Mouse (Mus musculus): ENCODE data around the gene Fth1.

The Fth1 gene

DNA sequence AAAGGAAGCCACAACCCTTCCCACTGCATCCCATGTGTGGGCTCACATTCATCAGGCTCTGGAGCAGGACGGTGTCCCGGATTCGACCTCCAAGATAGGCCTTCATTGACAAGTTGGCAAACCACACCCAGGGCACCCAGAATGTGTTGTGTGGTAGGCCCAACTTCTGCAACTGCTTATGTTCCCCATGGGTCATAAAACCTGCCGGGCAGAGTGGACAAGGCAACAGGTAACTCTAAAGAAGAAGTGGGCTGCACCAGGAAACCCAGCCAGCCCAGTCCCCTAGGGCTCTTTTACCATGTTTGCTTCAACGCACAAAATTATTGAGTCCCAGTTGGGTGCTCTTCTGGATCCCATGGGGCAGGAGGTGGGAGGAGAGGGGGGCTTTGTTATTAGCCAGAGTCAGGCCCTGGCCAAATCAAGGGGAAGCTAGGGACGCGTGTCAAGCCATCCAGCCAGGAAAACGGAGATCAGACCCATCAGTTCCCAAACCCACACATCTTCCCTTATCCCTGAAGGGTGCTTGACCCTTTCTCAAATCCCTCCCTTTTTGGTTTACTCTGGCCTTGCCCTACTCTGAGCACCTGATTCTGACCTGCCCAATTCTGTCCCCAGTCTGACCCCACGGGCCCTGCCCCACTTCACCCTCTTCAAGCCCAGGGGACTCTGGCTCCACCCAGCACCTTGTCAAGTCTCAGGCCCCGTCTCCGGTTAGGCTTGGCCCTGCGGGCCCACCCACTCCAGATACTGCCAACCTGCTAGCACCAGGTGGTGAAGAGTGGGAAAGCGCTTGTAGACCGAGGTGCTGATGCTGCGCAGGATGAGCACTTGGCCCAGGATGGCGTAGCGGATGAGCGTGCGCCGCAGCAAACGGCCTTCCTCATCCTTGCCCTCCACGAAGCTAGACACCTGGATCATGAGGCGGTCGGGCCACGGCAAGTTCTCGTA lies 11.9 kb downstream of the Fth1 start:
- DNase-seq (ENCODE audit: low spot score): no peak

DNA sequence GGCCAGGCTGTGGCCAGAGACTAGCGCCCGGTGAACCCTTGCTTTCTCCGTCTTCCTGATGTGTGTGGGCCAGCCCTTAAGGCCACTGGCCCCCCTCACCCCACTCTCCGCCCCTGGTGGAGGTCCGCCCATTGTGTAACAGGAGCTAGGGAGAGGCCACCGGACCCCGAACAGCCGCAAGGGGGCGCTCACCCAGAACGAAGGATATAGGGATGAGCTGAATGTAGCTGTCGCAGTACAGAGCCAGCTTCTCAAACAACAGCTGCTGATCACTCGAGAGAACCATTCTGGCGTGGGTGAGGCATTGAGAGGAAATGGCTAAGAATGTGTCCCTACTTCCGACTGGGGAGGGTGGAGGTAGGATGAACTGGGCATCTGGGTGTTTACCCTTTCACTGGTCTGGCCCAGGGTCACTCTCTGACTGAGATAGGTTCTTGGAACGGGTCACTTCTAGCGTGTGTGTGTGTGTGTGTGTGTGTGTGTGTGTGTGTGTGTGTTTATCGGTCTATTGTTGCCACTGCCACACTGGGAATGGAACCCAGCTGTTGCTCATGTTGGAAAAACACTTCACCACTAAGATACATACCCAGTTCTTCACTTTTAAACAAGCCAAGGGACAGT lies 12.7 kb downstream of the Fth1 start:
- DNase-seq (ENCODE audit: low spot score): peak; percentile 62

DNA sequence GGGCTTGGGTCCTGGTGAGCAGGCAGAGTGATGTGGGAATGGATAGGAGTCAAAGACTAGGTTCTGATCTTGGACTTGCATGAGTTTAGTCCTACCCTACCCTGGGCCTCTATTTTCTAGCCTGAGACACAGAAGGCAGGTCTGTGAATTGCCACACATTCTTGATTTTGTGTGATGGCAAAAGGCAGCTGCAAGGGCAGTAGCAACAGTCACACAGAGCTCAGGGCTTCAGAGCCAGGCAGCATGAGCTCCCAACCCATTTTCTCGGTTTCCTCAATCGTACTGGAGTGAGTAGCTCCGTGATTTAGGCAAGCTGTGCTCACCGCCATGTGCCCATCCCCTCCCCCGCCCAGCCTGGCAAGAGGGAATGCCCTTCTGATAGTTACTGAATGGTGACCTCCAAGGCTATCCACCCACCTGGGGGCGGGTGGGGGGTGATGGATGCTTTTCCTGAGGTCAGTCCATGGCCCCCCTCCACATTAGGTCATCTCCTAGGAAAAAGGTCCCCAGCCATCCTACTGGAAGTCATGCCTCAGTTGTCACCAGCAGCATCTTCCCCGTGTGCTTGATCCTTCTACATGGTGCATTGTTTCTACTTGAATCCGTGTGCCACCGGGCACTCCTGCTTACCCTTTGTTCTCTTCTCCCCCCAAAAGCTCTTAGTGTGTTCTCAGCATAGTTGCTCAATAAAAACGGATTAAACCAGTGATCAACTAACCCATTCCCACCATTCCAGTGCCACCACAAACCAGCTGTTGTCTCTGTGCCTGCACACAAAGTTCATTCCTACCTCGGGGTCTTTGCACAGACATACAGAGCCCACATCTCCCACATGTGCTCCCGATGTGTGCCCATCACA lies 17.0 kb downstream of the Fth1 start:
- DNase-seq (ENCODE audit: low spot score): no peak

DNA sequence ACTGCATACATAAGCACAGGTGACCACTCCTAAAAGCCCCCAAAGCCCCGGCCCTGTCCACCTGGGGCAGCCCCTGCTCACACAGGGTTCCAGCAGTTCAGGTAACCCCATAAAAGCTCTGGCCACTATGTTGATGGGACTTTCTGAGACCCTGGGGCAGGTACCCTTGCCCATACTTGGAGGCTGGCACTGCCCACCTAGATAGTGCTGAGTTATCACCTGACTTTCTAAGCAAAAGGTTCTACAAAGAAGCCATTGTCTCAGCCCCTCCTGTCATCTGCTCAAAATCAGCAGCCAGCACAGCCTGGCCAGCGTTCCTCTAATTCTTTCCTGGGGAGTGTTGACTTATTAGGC lies 17.6 kb downstream of the Fth1 start:
- no peak for DNase-seq (ENCODE audit: low spot score)

DNA sequence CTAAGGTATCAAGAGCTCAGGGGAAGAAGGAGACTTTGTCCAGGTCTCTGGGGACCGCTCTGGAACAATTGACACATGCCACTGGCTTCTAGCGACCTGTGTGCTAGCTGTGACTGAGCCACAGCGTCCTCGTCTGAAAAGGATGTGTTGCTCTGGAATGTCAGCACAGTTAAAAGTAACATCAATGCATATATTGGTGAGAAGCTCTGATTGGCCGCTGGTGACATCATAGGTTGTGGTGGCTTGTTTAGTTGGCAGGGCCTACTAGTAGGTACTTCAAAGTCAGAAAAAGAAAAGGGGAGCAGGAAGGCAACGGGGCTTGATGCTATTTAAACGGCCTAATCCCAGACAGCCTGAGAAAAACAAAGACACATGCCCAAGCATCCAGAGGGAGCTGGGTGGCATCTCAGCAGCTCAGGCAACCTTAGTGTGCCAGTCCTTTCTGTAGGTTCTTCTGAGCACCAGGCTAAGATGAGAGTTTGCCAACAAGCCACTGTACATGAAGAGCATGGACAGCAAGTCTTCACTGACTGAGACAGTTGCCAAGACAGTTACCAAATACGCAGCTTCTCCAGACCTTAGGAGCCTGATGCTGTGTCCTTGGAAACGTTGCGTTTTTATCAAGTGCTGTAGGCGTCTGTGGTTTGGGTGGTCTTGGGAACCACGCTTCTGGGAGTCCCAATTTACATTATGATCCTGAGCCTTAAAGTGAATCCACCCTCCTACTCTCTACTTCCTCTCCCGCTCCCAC lies 18.5 kb downstream of the Fth1 start:
- DNase-seq (ENCODE audit: low spot score): no peak

DNA sequence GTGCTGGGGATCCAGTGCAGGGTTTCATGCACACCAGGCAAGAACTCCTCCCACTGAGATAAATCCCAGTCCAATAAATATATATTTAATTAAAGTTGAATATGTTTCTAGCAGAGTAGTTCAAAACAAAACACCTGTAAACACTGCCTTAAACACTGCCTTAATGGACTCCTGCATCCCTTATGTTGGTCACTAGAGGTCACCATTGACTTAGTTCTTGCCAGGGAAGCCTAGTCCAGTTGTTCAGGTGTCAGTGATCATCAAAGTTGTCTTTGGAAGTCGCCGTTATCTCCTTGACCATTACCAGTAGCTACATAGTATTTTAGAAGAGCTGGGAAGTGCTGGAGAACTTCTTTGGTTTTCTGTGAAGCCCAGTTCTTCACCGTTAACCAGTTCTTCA lies 19.9 kb downstream of the Fth1 start:
- no peak for DNase-seq (ENCODE audit: low spot score)

DNA sequence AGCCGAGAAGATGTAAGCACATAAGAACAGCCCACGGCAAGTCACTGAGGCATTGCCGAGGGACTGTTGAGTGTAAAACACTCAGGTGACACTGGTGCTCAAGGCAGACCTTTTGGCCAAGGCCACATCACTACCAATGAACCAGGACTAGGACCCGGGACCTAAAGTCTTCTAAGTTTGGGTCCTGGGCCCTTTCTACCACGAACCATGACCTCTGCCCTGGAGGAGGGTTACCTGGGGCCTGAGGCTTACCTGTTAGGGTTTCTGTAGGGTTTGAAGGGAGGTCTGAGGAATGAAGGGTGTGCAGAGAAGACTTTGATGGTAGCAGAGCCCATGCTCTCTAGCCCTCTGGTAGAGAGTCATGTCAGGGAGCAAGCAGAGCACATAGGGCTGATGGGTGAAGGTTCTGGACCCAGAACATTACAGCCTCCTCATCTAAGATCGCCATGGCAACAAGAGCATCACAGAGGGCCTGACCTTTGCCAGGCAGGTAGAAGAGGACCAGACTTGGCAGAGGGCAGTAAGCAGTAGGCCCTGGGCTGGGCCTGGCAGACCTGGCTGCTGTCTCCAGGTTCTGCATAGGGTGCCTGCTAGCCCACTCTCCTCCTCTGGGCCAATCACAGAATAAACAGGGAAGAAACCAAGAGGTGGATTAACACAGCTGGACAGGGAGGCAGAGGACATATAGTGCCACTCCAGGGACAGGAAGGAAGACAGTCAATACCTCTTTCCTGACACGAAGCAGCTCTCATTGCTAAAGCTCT lies 21.0 kb downstream of the Fth1 start, which contains the start of the genes Best1 and Rab3il1:
Gene Best1 (minus strand): TSS at position 428 of the 764 bp plus-strand sequence.
Gene Rab3il1 (plus strand): TSS at position 464 of the 764 bp plus-strand sequence.
- no peak for DNase-seq (ENCODE audit: low spot score)

DNA sequence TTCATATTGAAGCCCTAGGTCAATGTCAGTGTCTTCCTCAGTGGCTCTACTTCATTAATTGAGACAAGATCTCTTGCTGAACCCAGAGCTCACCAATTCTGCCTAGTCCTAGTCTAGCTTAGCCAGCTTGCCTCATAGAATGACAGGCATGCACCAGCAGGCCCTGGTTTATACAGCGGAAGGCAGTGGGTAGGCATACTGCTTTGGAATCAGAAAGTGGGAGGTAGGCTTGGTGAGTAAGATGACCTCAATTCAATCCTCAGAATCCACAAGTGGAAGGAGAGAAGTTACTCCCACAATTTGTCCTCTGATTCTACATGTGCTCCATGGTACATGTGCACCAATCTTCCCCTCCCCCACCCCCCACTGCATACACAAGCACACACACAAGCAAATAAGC lies 23.3 kb downstream of the Fth1 start:
- DNase-seq (ENCODE audit: low spot score): no peak

DNA sequence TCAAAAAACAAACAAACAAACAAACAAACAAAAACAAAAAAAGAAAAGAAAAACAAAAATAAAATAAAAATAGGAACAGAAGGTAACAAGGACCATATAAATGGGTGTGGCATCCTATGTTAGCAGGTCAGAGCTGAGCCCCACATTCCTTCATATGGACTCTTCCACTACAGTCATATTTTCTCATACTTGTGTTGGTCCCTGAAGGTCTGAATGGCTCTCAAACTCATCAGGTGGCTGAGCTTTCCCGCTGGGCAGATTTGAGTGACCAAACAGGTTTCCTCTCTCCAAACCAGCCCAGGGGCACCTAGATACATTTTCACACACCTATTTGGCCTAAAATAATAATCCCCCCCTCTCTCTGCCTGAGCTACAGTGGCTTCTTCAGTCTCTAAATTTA lies 31.0 kb downstream of the Fth1 start:
- no peak for DNase-seq (ENCODE audit: low spot score)

DNA sequence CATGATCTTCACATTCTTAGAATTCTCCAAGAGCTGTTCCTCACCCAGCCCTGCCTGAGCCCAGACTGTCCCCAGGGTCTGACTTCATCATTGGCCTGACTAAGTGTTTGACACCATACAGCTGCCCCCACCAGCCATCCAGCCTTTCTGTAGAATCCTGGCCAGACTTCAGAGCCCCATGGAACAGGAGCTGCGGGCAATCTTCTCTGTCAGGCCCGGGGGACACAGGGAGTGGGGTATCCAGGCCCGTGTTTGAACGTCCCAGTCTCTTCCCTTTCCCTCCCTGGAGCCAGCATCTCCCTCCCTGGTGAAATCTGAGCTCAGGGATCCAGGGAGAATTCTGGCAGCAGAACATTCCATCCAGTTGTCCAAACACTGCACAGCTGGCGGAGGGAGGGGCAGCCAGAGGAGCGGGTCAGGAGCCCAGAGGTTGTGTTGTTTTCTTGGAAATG lies 32.5 kb downstream of the Fth1 start:
- DNase-seq (ENCODE audit: low spot score): no peak

DNA sequence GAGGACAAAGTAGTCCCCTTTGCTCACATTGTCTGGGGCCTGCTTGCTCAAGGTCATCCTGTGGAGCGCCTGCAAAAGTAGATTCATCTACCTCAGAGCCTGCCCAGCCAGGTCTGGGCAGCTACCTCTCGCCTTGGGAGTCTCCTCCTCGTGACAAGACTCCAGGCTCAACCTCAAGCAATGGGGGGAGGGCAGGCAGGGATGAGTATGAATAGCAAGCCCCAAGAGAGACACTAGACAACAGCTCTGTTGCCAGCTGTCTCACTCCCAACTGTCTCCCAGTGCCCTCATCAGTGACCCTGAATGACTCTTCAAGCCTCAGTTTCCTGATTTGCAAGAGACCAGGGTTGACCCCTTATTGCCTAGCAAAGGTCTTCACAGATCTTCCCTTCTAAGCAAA lies 33.0 kb downstream of the Fth1 start:
- no peak for DNase-seq (ENCODE audit: low spot score)

DNA sequence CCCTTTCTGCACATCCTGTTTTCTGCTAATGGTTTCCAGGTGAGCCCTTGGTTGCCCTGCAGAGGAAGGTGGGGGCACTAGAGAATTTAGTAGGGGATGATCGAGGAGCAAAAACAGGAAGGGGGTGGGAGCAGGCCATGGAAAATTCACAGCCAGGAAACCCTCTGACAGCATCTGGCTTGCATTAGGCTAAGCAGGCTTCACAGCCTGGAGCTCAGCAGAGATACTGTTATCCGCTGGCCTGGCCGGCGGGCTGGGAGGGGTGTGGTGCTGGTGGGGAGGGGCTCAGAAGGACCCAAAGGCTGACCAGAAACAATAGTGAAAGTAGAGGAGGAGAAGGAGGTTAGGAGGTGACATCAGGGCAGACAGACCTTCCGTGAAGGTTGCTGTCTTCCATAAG lies 33.5 kb downstream of the Fth1 start:
- DNase-seq (ENCODE audit: low spot score): no peak

DNA sequence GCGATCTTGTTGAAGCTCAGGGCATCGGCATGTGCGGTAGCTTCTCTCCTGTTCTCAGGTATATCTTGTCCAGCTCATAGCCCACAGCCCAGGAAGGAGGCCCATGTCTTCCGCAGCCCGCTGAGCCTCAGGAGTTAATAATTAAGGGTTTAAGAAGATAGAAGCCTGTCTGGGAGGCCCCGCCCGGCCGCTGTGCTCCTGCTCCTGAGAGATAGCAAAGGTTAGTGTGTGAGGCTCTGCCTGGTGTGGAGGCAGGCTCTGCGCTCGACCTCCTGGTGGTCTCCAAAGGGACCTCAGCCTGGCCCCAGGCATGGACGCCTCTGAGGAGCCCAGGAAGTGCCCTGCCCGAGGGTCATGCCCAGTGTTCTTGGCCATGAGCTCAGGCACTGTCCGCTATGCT lies 34.4 kb downstream of the Fth1 start:
- DNase-seq (ENCODE audit: low spot score): no peak

DNA sequence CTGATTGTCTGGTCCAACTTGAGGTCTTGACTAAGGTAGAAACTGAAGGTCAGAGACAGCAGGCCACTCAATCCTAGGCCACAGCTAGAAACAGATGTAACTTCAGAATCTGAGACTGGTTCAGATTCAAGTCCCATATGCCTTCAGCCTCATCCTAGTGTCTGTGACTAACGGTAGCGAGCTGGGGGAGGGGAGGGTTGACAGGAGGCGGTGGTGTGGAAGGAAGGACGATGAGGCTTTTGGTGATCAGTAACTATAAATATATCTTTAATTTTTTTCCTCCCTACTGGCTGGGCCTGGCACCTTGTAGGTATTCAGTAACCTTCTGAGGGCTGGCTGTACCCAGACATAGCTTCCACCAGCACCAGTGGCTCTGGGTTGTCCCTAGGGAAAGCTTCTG lies 35.0 kb downstream of the Fth1 start:
- DNase-seq (ENCODE audit: low spot score): no peak

DNA sequence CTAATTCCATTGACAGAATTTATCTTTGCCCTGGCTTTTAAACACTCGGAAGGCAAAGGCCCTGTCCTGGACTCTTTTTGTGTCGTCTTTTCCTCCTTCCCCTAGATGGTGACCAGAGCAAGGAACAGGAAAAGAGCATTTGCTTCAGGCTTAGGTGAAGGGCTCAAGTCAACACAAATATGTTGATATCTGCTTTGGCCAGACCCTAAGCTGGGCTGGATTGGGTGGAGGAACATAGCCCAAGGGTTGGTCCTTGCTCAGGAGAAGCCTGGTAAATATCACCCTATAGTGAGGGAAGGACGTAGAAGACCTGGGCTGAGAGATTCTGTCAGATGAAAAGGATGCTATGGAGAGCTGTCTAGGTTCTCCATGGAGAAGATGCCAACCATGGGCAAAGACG lies 35.8 kb downstream of the Fth1 start:
- DNase-seq (ENCODE audit: low spot score): no peak

DNA sequence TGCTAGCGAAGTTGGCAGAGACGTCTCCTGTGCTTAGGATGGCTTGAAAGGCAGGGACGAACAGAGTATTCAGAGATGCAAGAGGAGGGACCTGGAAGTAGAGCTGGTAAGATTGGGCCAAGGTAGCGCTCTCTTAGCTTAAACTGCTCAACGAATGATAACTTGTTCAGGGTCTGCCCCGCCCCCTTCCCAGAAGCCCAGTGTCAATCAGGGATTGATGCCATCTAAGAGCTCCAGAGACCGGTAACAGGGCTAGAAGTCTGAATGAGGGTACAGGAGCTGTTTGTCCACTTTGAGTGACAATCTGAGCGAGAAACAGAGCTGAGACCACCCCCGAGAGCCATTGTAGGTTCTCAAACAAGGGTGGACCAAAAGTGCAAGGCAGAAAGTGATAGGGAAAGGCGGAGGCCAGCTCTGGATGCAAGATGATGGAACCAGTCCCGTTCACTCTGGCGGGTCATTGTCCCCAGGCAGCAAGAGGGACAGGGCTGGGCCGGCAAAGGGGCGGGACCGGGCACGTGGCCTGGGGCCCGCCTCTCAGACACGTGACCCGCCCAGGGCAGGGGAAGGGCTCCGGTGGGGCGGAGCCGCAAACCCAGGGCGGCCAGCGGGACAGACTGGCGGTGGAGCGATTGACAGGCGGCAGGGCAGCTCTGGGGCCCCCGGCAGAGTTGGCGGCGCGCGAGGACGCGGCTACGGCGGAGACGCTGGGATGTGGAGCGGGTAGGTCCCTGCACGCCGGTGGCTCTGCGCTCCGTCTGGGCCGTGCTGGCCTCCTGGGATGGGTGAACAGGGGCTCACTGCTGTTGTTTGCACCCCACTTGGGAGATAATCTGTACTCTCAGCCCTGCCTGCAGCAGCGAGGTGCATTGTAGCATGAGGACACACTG lies 37.5 kb downstream of the Fth1 start:
- DNase-seq (ENCODE audit: low spot score): peak; percentile 77

DNA sequence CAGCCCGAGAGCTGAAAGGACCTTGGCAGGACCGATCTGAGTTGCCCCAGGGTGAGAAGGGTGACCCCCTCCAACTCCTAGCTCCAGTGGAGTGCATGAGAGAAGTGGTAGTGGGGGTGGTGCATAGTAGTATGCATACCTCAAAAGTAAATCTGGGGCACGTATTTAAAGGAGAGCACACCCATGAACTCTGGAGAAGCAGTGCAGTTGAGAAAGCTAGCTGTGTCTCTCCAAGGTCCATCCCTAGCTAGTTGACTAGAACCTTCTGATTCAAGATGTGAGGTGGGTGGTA lies 38.1 kb downstream of the Fth1 start:
- no peak for DNase-seq (ENCODE audit: low spot score)

DNA sequence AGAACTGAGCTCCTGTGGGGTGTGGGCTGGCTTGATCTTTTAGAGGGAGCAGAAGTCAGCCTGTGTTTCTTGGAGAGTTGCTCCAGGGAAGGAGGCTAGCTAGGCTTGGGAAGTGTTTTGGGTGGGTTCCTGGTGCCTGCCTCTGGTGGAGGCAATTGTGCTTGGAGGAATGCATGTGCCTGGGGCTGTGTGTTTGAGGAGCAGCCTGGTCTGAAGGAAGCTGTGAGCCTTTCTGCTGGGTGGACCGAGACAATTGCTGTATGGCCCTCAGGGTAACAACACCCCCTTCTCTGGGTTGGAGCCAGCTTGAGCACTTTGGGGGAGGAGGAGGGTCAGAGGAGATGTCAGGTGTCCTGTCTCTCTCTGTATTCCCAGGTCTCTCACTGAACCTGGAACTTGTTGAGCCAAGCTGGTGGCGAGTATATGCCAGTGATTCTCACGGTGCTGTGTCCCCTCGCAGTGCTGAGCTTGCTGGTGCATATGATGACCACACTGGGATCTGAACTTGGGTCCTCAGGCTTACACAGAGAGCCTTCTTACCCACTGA lies 38.9 kb downstream of the Fth1 start:
- DNase-seq (ENCODE audit: low spot score): no peak

DNA sequence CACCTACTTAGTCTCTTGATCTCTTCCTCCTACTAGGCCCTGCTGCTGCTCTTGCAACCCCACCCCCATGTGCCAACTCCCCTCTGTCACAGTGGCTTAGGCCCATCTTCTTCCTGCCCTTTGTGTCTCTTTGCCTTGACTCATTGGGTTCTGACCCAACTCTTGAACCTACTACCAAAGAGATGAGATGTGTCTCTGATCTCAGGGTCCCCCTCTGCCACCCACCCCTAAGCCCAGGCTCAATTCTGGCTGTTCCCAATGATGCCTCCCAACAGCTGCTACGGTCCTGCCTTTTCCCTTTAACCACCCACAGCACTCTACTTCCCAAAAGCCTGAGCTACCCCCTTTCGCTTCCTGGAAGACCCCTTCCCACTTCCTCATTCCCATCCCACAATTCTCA lies 41.6 kb downstream of the Fth1 start:
- no peak for DNase-seq (ENCODE audit: low spot score)
